Mouse (Mus musculus) neural tube, embryonic 12.5 days (tissue): ENCODE measurements at regions not wholly inside any gene's neighbourhood (a gene's known extent, or its start where the extent isn't known, plus 50 kb on each side); places are given as distances from the start of the nearest gene placed in this dataset.

ENCODE experiments used
- ATAC-seq: fragments of 200-750 bp; cut with Nextera tagmentation; 2 replicates; pipeline ENCODE4 v1.8.0; 2017; ENCODE audit warnings: low read depth, mild to moderate bottlenecking, moderate TSS enrichment, moderate library complexity; ENCODE audit not compliant: low FRiP score
- H3K27ac ChIP-seq: fragments of 300-500 bp; sonication (generic); 2 replicates; pipeline ENCODE4 v1.5.1; 2016
- H3K27me3 ChIP-seq: fragments of 300-500 bp; sonication (generic); replicated peaks from 2 replicates; pipeline ENCODE4 v1.6.1; 2016; ENCODE audit warnings: mild to moderate bottlenecking
- H3K36me3 ChIP-seq: fragments of 300-500 bp; sonication (generic); 2 replicates; pipeline ENCODE4 v1.6.1; 2016; ENCODE audit warnings: mild to moderate bottlenecking
- H3K4me1 ChIP-seq: fragments of 300-500 bp; sonication (generic); 2 replicates; pipeline ENCODE4 v1.6.1; 2016
- H3K4me2 ChIP-seq: fragments of 300-500 bp; sonication (generic); replicated peaks from 2 replicates; pipeline ENCODE4 v1.6.1; 2016; ENCODE audit warnings: mild to moderate bottlenecking
- H3K4me3 ChIP-seq: fragments of 300-500 bp; sonication (generic); 2 replicates; pipeline ENCODE4 v1.5.1; 2016
- H3K9ac ChIP-seq: fragments of 300-500 bp; sonication (generic); 2 replicates; pipeline ENCODE4 v1.6.1; 2016; ENCODE audit warnings: mild to moderate bottlenecking
- H3K9me3 ChIP-seq: fragments of 300-500 bp; sonication (generic); 2 replicates; pipeline ENCODE4 v1.6.1; 2016; ENCODE audit warnings: mild to moderate bottlenecking
- WGBS: fragments of 180-500 bp; shearing (Covaris S2); methylation state at CpG from one replicate; pipeline ENCODE4 v1.1.7; 2016; 5-methylcytosine and 5-hydroxymethylcytosine counted together

GRCm38 (mm10) chr4:101336811-101337210 lies 71.7 kb upstream of the Jak1 start:
- 58% methylated on average over 4 of the region's 4 CpGs for WGBS
- no peak for ATAC-seq
- H3K27me3 ChIP-seq, result no peaks in the 10 kb centered on the region
- no peak overlapping the region for H3K9ac ChIP-seq
- no peaks in the 10 kb centered on the region for H3K4me1 ChIP-seq
- no peak overlapping the region for H3K27ac ChIP-seq
- no peak overlapping the region for H3K4me2 ChIP-seq
- no peak overlapping the region for H3K4me3 ChIP-seq
- no peaks in the 10 kb centered on the region for H3K36me3 ChIP-seq
- H3K9me3 ChIP-seq, result no peaks in the 10 kb centered on the region

- Histone ChIP-seq H3K36me3 (no peaks in the 10 kb centered on the region), H3K9ac (no peak overlapping the region), H3K27ac (no peak overlapping the region), H3K27me3 (no peaks in the 10 kb centered on the region), H3K4me1 (no peaks in the 10 kb centered on the region), H3K4me3 (no peak overlapping the region), H3K4me2 (no peak overlapping the region), H3K9me3 (no peaks in the 10 kb centered on the region)
- ATAC-seq, result no peak
These were observed 71.3 kb upstream of the Jak1 start for GRCm38 (mm10) chr4:101336371-101336770.

DNA sequence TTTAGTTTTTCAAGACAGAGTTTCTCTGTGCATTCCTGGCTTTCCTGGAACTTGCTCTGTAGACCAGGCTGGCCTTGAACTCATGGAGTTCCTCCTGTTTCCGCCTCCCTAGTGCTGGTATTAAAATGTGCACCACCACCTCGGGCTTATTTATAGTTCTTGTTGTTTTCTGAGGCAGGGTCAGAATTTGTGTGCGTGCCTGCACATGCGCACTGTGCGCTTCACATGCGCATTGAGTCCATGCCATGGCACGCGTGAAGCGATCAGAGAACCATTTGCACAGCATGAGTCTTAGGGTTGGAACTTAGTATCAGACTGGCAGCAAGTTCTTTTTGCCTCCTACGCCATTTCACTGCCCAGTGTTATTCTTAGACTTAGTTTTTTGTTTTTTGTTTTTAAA lies 68.8 kb upstream of the Jak1 start:
- 95% methylated on average over 10 of the region's 10 CpGs for WGBS

DNA sequence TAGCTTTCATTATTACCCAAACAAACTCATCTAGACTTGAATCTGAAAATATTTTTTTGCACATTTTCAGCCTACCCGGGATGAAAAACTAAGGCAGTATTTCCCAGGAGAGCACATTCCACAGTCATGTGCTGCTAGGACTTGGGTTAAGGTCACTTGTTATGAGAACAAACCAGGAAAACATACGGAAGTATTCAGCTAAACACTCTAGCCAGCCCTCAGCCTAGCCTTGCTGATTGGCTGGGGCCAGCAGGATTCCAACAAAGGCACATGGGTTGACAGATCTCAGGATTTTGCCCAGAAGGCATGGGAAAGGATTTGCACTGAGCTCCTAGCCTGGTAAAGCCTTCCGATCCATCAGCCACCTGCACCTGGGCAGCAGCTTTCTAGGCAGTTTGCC lies 68.0 kb upstream of the Jak1 start:
- H3K36me3 ChIP-seq, result no peaks in the 10 kb centered on the region

More for the DNA sequence above, 68.8 kb upstream of the Jak1 start:
- H3K4me3 ChIP-seq, result no peak overlapping the region
- no peaks in the 10 kb centered on the region for H3K4me1 ChIP-seq
- no peaks in the 10 kb centered on the region for H3K27me3 ChIP-seq
- H3K27ac ChIP-seq, result no peak overlapping the region
- H3K36me3 ChIP-seq, result no peaks in the 10 kb centered on the region
- H3K4me2 ChIP-seq, result no peak overlapping the region
- no peak overlapping the region for H3K9ac ChIP-seq
- H3K9me3 ChIP-seq, result no peaks in the 10 kb centered on the region
- no peak for ATAC-seq

DNA sequence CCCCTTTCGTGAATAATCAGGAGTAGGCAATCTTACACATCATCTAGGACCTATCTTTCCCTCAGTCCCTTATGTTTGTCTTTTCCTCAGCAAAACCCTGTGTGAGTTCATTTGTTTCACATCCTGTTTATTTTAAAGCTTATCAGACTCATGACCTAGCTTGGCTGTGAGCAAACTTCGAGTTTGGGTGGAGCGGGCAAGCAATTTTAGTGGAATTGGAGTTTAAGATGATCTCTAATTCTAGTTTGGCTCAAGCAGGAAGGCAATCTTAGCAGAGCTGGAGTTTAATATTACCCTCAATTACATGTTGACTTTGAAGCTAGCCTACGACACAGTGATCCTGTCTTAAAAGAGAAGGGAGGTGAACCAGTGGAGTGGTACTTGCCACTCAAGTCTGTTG lies 66.1 kb upstream of the Jak1 start:
- Histone ChIP-seq H3K4me1 (0 out of 2 replicates have a peak, but pooled peaks cover 4% of the 10 kb centered on the region), H3K4me2 (no peak overlapping the region), H3K9me3 (no peaks in the 10 kb centered on the region), H3K27ac (no peak overlapping the region), H3K27me3 (no peaks in the 10 kb centered on the region), H3K9ac (no peak overlapping the region), H3K4me3 (no peak overlapping the region), H3K36me3 (no peaks in the 10 kb centered on the region)
- WGBS, result 88% methylated on average over 4 of the region's 4 CpGs
- no peak for ATAC-seq

More for the DNA sequence above, 68.0 kb upstream of the Jak1 start:
- no peaks in the 10 kb centered on the region for H3K4me1 ChIP-seq
- ATAC-seq, result no peak
- no peak overlapping the region for H3K4me2 ChIP-seq
- no peaks in the 10 kb centered on the region for H3K27me3 ChIP-seq
- H3K27ac ChIP-seq, result no peak overlapping the region
- H3K4me3 ChIP-seq, result no peak overlapping the region
- WGBS, result 76% methylated on average over 3 of the region's 3 CpGs
- H3K9ac ChIP-seq, result no peak overlapping the region
- no peaks in the 10 kb centered on the region for H3K9me3 ChIP-seq

DNA sequence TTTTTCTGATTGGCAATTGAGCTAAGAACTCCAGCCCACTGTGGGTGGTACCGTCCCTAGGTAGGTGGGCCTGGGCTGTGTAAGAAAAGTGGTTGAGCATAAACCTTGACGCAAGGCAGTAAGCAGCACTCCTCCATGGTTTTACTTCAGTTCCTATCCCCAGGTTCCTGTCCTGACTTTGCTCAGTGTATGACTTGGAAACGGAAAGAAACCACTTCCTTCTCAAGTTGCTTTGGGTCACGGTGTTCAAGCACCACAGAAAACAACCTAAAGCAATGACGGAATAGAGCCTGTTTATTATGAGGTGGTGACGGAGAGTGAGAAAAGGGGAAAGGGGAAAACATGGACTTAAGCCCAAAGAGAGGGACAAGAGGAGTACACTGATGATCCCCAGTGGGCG lies 64.0 kb upstream of the Jak1 start:
- WGBS, result 88% methylated on average over 7 of the region's 7 CpGs
- H3K4me2 ChIP-seq, result no peak overlapping the region
- no peak overlapping the region for H3K9ac ChIP-seq
- H3K4me1 ChIP-seq, result 0 out of 2 replicates have a peak, but pooled peaks cover 4% of the 10 kb centered on the region
- H3K36me3 ChIP-seq, result no peaks in the 10 kb centered on the region
- H3K4me3 ChIP-seq, result no peak overlapping the region
- no peaks in the 10 kb centered on the region for H3K27me3 ChIP-seq
- no peaks in the 10 kb centered on the region for H3K9me3 ChIP-seq
- no peak overlapping the region for H3K27ac ChIP-seq
- ATAC-seq, result no peak

- Histone ChIP-seq H3K9me3 (no peaks in the 10 kb centered on the region), H3K4me2 (no peak overlapping the region), H3K9ac (no peak overlapping the region), H3K4me1 (0 out of 2 replicates have a peak, but pooled peaks cover 4% of the 10 kb centered on the region), H3K27ac (no peak overlapping the region), H3K27me3 (no peaks in the 10 kb centered on the region), H3K4me3 (no peak overlapping the region), H3K36me3 (no peaks in the 10 kb centered on the region)
- no peak for ATAC-seq
- 82% methylated on average over 3 of the region's 3 CpGs for WGBS
These were observed 61.0 kb upstream of the Jak1 start for GRCm38 (mm10) chr4:101326067-101326466.

- no peak overlapping the region for H3K27ac ChIP-seq
- no peak overlapping the region for H3K9ac ChIP-seq
- no peak overlapping the region for H3K4me2 ChIP-seq
- H3K36me3 ChIP-seq, result no peaks in the 10 kb centered on the region
- H3K4me3 ChIP-seq, result no peak overlapping the region
- ATAC-seq, result no peak
- H3K27me3 ChIP-seq, result no peaks in the 10 kb centered on the region
- WGBS, result 84% methylated on average over 2 of the region's 2 CpGs
- H3K4me1 ChIP-seq, result no peaks in the 10 kb centered on the region
- H3K9me3 ChIP-seq, result no peaks in the 10 kb centered on the region
These were observed 56.6 kb upstream of the Jak1 start for GRCm38 (mm10) chr4:101321731-101322130.

DNA sequence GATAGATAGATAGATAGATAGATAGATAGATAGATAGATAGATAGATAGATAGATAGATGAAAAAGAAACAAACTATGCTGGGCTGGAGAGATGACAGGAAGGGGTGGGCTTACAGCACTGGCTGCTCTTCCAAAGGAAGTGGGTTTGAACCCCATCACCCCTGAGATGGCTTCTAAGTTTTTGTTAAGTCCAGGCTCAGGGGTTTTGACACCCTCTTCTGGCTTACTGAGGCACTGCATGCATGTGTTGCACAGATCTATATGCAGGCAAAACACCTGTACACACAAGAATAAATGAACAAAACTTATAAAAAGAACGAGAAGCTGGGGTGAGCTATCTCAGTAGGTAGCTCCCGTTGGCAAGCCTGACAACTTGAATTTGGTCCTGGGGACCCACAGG lies 55.5 kb upstream of the Jak1 start:
- Histone ChIP-seq H3K9me3 (no peaks in the 10 kb centered on the region), H3K27me3 (no peaks in the 10 kb centered on the region), H3K27ac (no peak overlapping the region), H3K36me3 (no peaks in the 10 kb centered on the region), H3K4me2 (no peak overlapping the region), H3K9ac (no peak overlapping the region), H3K4me3 (no peak overlapping the region), H3K4me1 (no peaks in the 10 kb centered on the region)
- WGBS, result 79% methylated on average over 2 of the region's 2 CpGs
- ATAC-seq, result no peak

- Histone ChIP-seq H3K27ac (no peak overlapping the region), H3K4me3 (no peak overlapping the region), H3K4me1 (no peaks in the 10 kb centered on the region), H3K4me2 (no peak overlapping the region), H3K9me3 (no peaks in the 10 kb centered on the region), H3K36me3 (no peaks in the 10 kb centered on the region), H3K9ac (no peak overlapping the region), H3K27me3 (no peaks in the 10 kb centered on the region)
- ATAC-seq, result no peak
- 83% methylated on average over 4 of the region's 4 CpGs for WGBS
These were observed 54.7 kb upstream of the Jak1 start for GRCm38 (mm10) chr4:101319681-101320220.

GRCm38 (mm10) chr4:101318836-101319235 lies 53.8 kb upstream of the Jak1 start:
- H3K9me3 ChIP-seq, result no peaks in the 10 kb centered on the region
- no peak for ATAC-seq
- no peaks in the 10 kb centered on the region for H3K36me3 ChIP-seq
- H3K4me1 ChIP-seq, result no peaks in the 10 kb centered on the region
- H3K27ac ChIP-seq, result no peak overlapping the region
- 90% methylated on average over 1 of the region's 1 CpGs for WGBS
- 0 out of 2 replicates have a peak, but pooled peaks cover 5% of the 10 kb centered on the region for H3K27me3 ChIP-seq
- H3K4me2 ChIP-seq, result no peak overlapping the region
- no peak overlapping the region for H3K9ac ChIP-seq
- H3K4me3 ChIP-seq, result no peak overlapping the region

- 75% methylated on average over 6 of the region's 6 CpGs for WGBS
These were observed 51.0 kb upstream of the Jak1 start for GRCm38 (mm10) chr4:101316061-101316460.

More at GRCm38 (mm10) chr4:101316061-101316460, 51.0 kb upstream of the Jak1 start:
- Histone ChIP-seq H3K9ac (no peak overlapping the region), H3K4me2 (no peak overlapping the region), H3K4me1 (no peaks in the 10 kb centered on the region), H3K27ac (no peak overlapping the region), H3K36me3 (no peaks in the 10 kb centered on the region), H3K9me3 (no peaks in the 10 kb centered on the region), H3K27me3 (0 out of 2 replicates have a peak, but pooled peaks cover 9% of the 10 kb centered on the region), H3K4me3 (no peak overlapping the region)
- no peak for ATAC-seq
